Mouse (Mus musculus) left cerebral cortex, postnatal 14 days (tissue): ENCODE measurements around the gene Epb41l3. TPM values are rescaled to one million over a fixed set of nuclear protein-coding genes. Genes with fewer than 3 reads are reported as not detected.
"Not testable (repeated sequence)": the region's sequence is repeated elsewhere in the genome, so short reads cannot be mapped to it uniquely, and the experiment has no call there.

Experiments used
- DNase-seq, 2 experiments: peaks; one replicate each; pipeline ENCODE4 v3.0.0; 2021 to 2022; ENCODE audit warnings: low spot score in 2 of 2, mixed read lengths in 1 of 2
- intact Hi-C: fragments of 180-260 bp; cut with DNase I; formaldehyde crosslinking; loops from one replicate; pipeline ENCODE4 v1.15.1; 2025
- total RNA-seq, 2 experiments: library from RNA; stranded (reverse); gene quantifications; 2 replicates each; pipeline ENCODE4 v1.2.3; 2021

Gene Epb41l3
- total RNA-seq, 2 experiments from 2014 or later: 183 to 191 TPM

- intact Hi-C loops: loop anchor here (2.0 to 10.0 kb wide), 2 partner anchors 222 to 1240 kb away; no protein-coding TSS in a partner anchor
Observed at GRCm38 (mm10) chr17:69105035-69105798, 29.7 kb downstream of the Epb41l3 start.

GRCm38 (mm10) chr17:69105799-69106401, 30.4 kb downstream of the Epb41l3 start:
- DNase-seq: peak; percentile 80
- intact Hi-C loops: loop anchor here (2.0 to 10.0 kb wide), 2 partner anchors 223 to 1241 kb away; no protein-coding TSS in a partner anchor

More at GRCm38 (mm10) chr17:69105035-69105798, 29.7 kb downstream of the Epb41l3 start:
- DNase-seq: no peak

GRCm38 (mm10) chr17:69109216-69109615, 33.7 kb downstream of the Epb41l3 start:
- DNase-seq: no peak
- intact Hi-C loops: loop anchor here (10.0 kb wide), 1 partner anchor 1244 kb away; no protein-coding TSS in a partner anchor

- intact Hi-C loops: loop anchor here (10.0 kb wide), 1 partner anchor 937 kb away; no protein-coding TSS in a partner anchor
- no peak for DNase-seq
Observed at GRCm38 (mm10) chr17:69112232-69112631, 36.7 kb downstream of the Epb41l3 start.

- intact Hi-C loops: loop anchor here (10.0 kb wide), 1 partner anchor 944 kb away; no protein-coding TSS in a partner anchor
- DNase-seq: no peak
Observed at GRCm38 (mm10) chr17:69119183-69119582, 43.7 kb downstream of the Epb41l3 start.

- intact Hi-C loops: no loop called here
- peak in 1 of 2 experiments; percentile 38 for DNase-seq
Observed at GRCm38 (mm10) chr17:69120533-69121358, 45.3 kb downstream of the Epb41l3 start.

- DNase-seq, intact Hi-C loops: not testable (repeated sequence)
Observed at GRCm38 (mm10) chr17:69122403-69122802, 46.9 kb downstream of the Epb41l3 start.

GRCm38 (mm10) chr17:69127436-69127835, 52.0 kb downstream of the Epb41l3 start:
- intact Hi-C loops: no loop called here
- no peak for DNase-seq

GRCm38 (mm10) chr17:69127981-69128380, 52.5 kb downstream of the Epb41l3 start:
- intact Hi-C loops: no loop called here
- DNase-seq: no peak

GRCm38 (mm10) chr17:69129434-69129833, 54.0 kb downstream of the Epb41l3 start:
- intact Hi-C loops: no loop called here
- DNase-seq: no peak

- intact Hi-C loops: no loop called here
Observed at GRCm38 (mm10) chr17:69143017-69143416, 67.5 kb downstream of the Epb41l3 start.

GRCm38 (mm10) chr17:69150826-69151225, 75.3 kb downstream of the Epb41l3 start:
- intact Hi-C loops: no loop called here
- no peak for DNase-seq

More at GRCm38 (mm10) chr17:69143017-69143416, 67.5 kb downstream of the Epb41l3 start:
- no peak for DNase-seq

- intact Hi-C loops: no loop called here
- no peak for DNase-seq
Observed at GRCm38 (mm10) chr17:69151281-69151680, 75.8 kb downstream of the Epb41l3 start.

- peak; percentile 30 to 36 for DNase-seq
- intact Hi-C loops: no loop called here
Observed at GRCm38 (mm10) chr17:69155034-69155433, 79.6 kb downstream of the Epb41l3 start.

GRCm38 (mm10) chr17:69156522-69157100, 81.1 kb downstream of the Epb41l3 start:
- intact Hi-C loops: no loop called here

GRCm38 (mm10) chr17:69157101-69157808, 81.8 kb downstream of the Epb41l3 start:
- DNase-seq: peak in 1 of 2 experiments; percentile 33
- intact Hi-C loops: no loop called here

More at GRCm38 (mm10) chr17:69156522-69157100, 81.1 kb downstream of the Epb41l3 start:
- DNase-seq: peak; percentile 50 to 71

- no peak for DNase-seq
- intact Hi-C loops: no loop called here
Observed at GRCm38 (mm10) chr17:69157809-69158185, 82.3 kb downstream of the Epb41l3 start.

- DNase-seq: no peak
- intact Hi-C loops: no loop called here
Observed at GRCm38 (mm10) chr17:69158690-69159089, 83.2 kb downstream of the Epb41l3 start.

- DNase-seq: no peak
- intact Hi-C loops: no loop called here
Observed at GRCm38 (mm10) chr17:69162731-69163130, 87.2 kb downstream of the Epb41l3 start.
